Mouse (Mus musculus) left cerebral cortex, adult 9 months (tissue): ENCODE measurements around the gene Polr2i.
A peak's percentile ranks its signal among the peaks of the same experiment; 100 is the strongest.

ENCODE experiments used
- DNase-seq, 2 experiments: peaks; one replicate each; pipeline ENCODE4 v3.0.0; 2022; ENCODE audit warnings: low spot score in 2 of 2

The Polr2i gene

DNA sequence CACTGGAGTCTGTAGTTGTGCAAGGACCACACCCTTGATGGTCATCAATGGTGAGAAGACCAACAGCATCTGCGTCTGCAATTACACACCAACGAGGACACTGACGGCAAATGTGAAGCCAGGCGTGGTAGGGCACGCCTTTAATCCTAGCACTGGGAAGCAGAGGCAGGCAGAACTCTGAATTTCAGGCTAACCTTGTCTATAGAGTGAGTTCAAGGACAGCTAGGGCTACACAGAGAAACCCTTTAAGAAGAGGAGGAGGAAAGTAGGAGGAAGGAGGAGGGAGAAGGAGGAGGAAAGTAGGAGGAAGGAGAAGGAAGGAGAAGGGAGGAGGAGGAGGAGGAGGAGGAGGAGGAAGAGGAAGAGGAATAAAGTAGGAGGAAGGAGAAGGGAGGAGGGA lies 33.8 kb downstream of the Polr2i start:
- no peak for DNase-seq

DNA sequence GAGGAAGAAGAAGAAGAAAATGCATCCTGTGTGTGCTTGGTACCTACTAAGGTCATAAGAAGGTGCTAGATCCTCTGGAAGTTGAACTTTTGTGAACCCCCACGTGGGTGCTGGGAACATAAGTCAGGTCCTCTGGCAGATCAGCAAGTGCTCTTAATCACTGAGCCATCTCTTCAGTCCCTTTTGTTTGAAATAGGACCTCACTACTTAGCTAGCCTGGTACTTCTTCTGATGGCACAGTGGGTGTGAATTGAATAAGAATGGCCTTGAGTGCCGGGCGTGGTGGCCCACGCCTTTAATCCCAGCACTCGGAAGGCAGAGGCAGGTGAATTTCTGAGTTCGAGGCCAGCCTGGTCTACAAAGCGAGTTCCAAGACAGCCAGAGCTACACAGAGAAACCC lies 34.2 kb downstream of the Polr2i start:
- no peak for DNase-seq

DNA sequence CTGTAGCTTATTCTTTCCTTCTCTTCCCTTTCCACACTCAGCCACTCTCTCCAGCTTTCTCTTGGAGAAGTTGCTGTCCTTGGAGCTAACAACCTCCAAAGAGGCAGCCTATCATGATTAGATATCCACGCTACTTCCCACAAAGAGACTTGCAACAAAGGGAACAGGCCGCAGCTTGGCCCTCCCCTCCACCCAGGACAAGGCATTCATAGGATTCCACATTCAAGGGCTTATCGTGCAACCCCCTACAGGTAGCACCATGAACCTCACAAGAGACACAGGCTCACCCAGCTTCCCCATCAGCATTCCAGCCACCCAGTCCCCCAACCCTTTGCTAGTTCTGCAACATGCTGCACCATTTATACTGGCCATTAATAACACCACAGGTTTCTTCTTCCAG lies 35.0 kb downstream of the Polr2i start:
- no peak for DNase-seq

DNA sequence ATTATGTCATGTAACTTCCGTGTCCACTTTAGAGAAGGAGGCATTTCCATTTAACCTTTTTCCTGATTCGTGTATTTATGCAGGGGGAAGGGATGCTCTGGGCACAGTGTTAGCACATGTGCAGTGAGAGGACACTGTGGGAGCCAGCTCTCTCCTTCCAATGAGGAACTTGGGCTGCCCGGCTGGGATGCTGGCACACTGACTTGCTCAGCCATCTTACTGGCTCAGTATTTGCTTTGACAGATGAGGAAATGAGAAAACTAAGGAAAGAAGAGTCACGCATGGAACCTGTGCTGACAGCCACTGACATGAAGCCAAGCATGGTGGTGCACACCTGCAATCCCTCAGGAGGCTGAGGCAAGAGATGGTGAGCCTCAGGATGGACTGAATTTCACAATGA lies 37.9 kb downstream of the Polr2i start:
- DNase-seq, result no peak

DNA sequence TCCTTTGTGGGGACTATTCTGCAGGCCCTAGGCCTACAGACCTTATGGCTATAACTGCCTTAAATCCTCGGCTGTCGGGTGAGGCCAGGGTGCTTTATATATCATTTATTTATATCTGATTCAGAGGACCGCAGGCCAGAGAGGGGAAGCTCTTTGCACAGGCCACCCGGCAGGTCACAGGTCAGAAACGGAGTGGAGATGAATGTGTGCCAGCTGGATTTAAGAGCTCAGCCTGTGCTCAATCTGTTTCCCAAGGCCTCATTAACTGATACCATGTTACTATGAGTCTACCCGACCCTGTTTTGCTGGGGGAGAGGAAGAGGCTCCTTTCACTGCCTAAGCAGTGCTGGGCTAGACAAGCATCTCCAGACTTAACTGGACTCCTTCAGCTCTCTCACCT lies 42.6 kb downstream of the Polr2i start:
- DNase-seq, result no peak

DNA sequence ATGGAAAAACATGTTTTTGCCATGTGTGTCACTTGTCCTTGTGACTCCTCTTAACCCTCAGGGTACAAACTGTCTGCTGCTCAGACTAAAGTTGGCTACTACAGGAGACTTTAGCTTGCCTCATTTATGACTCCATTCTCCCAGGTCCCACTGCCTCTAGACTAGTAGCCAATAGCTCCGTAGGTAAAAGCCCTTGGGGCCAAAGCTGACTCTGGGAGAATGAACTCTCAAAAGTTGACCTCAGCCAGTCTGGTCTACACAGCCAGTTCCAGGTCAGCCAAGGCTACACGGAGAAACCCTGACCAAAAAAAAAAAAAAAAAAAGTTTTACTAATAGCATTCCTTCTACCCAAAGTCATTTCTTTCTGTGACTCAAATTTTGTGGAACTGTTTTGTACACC lies 47.2 kb downstream of the Polr2i start:
- no peak for DNase-seq

DNA sequence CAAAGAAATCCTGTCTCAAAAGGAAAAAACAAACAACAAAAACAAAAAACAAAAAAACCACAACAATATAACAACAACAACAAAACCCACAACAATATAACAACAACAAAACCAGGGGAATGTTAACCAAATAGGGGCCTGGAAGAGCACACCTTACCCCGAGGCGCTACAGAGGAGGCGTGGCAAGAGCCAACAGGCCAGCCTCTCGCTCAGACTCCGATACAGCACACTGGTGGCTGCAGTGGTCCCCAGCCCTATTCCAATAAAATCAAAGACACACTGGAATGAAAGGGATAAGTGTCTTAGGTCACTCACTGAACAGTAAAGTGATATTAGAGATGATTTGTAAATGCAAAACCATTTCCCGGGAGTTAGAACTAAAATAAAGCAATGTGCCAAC lies 47.8 kb downstream of the Polr2i start:
- DNase-seq, result no peak

DNA sequence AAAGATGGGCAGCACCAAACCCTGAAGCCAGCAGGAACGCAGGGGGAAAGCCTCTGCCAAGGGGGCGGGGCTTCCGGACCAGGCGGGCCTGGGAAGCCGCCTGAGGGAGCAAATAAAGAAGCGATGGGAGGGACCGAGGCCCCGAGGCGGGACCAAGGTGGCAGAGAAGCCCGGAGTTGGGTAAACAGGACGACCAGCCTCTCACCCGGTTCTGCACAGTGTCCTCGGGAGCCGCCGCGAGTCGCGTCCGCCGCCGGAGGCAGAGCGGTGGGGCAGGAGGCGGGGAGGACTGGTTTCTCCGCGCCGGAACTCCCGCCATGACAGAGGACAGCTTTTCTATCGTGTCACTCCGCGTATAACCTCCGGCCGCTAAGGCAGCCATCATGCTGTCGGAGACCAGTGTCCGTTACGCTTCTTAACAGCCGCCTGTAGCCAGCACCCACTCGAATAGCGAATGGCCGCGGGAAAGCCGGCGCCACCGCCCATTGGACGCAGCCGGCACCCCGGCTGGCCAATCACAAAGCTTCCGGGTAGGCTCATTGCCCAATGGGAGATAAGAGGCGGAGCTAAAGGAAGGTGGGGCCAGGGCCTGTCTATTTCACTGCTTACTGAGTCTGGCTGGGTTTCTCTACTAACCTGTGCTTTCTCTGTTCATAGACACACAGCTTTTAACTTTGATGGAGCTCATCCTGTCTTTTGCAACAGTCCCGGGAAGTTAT lies 48.4 kb downstream of the Polr2i start, which contains the start of the genes Thap8 and Wdr62:
TSS of gene Thap8 (plus strand) at position 144 of the 719 bp plus-strand sequence.
TSS of gene Wdr62 (minus strand) at position 469 of the 719 bp plus-strand sequence.
- DNase-seq, result peak; percentile 77 to 92

DNA sequence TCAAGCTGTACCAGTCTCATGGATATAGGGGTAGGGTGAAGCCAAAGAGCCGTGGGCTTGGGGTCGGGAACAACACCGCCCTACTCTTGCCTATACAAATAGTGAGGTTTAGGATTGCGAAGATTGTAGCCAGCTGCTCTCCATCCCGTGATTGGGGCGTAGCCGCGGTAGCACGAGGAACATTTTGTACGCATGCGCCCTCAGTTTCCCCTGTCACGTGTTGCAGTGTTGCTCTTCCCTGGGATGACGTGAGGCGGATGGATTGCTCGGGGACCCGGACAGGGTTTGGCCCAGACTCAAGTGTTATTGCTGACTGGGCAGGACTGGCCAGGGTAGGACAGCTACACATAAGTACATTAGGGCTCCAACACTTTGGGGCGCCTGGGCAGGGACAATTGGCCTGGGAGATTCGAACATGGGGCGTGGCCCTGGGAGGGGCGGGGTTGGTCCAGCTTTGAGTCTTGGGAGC lies 49.0 kb downstream of the Polr2i start:
- peak; percentile 81 to 94 for DNase-seq

DNA sequence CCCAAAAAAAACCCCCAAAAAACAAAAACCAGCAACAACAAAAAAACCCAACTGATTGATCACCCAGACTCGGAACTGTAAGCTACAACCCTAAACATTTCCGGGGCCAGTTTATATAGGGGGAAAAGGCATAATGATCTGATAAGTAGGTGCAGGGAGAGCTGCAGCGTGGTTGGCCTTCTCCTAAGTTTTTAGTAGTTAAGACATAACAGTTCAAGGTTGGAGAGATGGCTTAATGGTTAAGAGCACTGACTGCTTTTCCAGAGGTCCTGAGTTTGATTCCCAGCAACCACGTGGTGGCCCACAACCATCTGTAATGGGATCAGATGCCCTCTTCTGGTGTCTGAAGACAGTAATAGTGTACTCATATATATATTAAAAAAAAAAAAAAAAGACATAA lies 49.8 kb downstream of the Polr2i start:
- DNase-seq, result no peak

DNA sequence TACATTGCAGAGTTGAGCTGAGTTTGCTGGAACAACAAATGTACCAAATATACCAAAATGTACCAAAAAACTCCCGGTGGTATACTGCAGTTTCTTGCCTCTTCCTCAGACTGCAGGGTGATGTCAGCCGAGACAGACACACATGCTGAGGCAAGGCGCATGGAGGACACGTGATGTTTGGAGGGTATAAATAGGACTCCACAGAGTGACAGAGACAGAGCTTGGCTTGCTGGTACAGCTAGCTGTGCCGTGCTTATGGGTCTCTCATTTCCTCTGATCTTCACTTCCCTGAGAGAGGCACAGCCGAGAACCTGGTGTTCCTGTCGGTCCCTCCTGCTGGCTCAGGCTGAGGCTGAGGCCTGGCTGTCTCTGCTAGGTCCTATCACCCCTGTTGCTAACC lies 51.0 kb downstream of the Polr2i start:
- DNase-seq, result no peak
